ENCODE assay signal across 22 mouse cellular contexts in the genomic region with DNA sequence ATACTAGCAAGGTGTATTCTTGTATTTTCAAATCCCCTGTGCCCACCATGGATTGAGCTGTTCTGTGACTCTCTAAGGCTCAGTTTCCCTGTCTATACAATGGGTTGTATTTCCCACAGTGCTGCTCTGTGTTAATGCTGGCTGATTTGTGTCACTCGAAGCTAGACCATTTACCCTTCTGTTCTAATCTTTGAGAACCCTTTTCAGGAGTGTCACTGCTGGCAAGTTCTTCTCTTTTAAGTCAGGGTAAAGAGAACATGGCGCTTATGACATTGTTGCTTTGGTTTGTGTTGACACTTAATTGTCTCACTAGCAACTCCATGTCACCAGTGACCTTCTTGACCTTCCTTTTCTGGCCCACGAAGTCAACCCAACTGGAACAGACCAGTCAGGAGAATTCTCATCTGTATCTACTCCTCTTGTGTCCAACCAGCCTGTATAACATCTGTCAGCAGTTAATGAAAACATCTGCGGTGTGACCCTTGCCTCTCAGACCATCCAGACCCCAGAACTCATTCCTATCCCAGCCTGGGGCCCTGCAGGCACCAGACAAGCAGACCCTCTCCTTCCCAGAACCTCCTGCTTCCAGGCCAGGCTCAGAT. TPM values are rescaled to one million over a fixed set of nuclear protein-coding genes. Genes with fewer than 3 reads are reported as not detected.
DNase-seq lines count a peak whose midpoint lies in the region; ATAC-seq and TF ChIP-seq lines count a peak whose summit lies in the region.
"Had no signal": no experiment of that assay in that cellular context is flagged by ENCODE, and none has a peak within 500 bp of the region (broad histone marks: within the 10 kb centered on the region; RNA-seq: fewer than 3 reads in every experiment).

No protein-coding gene starts in this region.

- 51% methylated on average over 4 of the region's 4 CpGs for WGBS in heart, postnatal 0 days
- WGBS in embryonic facial prominence, embryonic 11.5 days, result 46% methylated on average over 4 of the region's 4 CpGs

- no peaks in the 10 kb centered on the region for H3K9me3 ChIP-seq in heart, postnatal 0 days (replicated peaks; ENCODE audit: control insufficient read depth, low read length)
- no peaks in the 10 kb centered on the region for H3K9me3 ChIP-seq in embryonic facial prominence, embryonic 11.5 days (replicated peaks; ENCODE audit: control insufficient read depth, low read length)
- H3K9me3 ChIP-seq: embryonic facial prominence, embryonic 15.5 days; kidney, embryonic 15.5 days; limb, embryonic 13.5 days; liver, embryonic 13.5 days; midbrain, embryonic 12.5 days had no signal

- H3K27ac ChIP-seq in heart, postnatal 0 days (ENCODE audit: low read depth), result no peak overlapping the region
- no peak overlapping the region for H3K27ac ChIP-seq in embryonic facial prominence, embryonic 11.5 days (replicated peaks; ENCODE audit: low read depth, low read length)
- H3K27ac ChIP-seq: embryonic facial prominence, embryonic 15.5 days; kidney, embryonic 15.5 days; limb, embryonic 13.5 days; liver, embryonic 13.5 days; midbrain, embryonic 12.5 days had no signal

- H3K4me3 ChIP-seq in heart, postnatal 0 days (ENCODE audit: low read depth, low read length), result no peak overlapping the region
- H3K4me3 ChIP-seq in embryonic facial prominence, embryonic 11.5 days (ENCODE audit: low read depth, low read length), result no peak overlapping the region
- H3K4me3 ChIP-seq: embryonic facial prominence, embryonic 15.5 days; kidney, embryonic 15.5 days; limb, embryonic 13.5 days; liver, embryonic 13.5 days; midbrain, embryonic 12.5 days had no signal

- no peak overlapping the region for H3K9ac ChIP-seq in heart, postnatal 0 days (replicated peaks; ENCODE audit: low read depth, low read length)
- no peak overlapping the region for H3K9ac ChIP-seq in embryonic facial prominence, embryonic 11.5 days (replicated peaks; ENCODE audit: low read length)
- H3K9ac ChIP-seq: embryonic facial prominence, embryonic 15.5 days; kidney, embryonic 15.5 days; limb, embryonic 13.5 days; liver, embryonic 13.5 days; midbrain, embryonic 12.5 days had no signal

- H3K4me2 ChIP-seq in heart, postnatal 0 days (ENCODE audit: low read depth, low read length), result no peak overlapping the region
- no peak overlapping the region for H3K4me2 ChIP-seq in embryonic facial prominence, embryonic 11.5 days (ENCODE audit: low read depth, low read length)
- H3K4me2 ChIP-seq: embryonic facial prominence, embryonic 15.5 days; kidney, embryonic 15.5 days; limb, embryonic 13.5 days; liver, embryonic 13.5 days; midbrain, embryonic 12.5 days had no signal

- TF ChIP-seq EP300 in heart, postnatal 0 days (IDR thresholded peaks at IDR 0.05; ENCODE audit: low read depth), result no peak

- H3K27me3 ChIP-seq in heart, postnatal 0 days (ENCODE audit: control insufficient read depth, insufficient read depth, low read length), result no peaks in the 10 kb centered on the region
- H3K27me3 ChIP-seq in embryonic facial prominence, embryonic 11.5 days (ENCODE audit: control insufficient read depth, insufficient read depth, low read length), result no peaks in the 10 kb centered on the region
- H3K27me3 ChIP-seq: kidney, embryonic 15.5 days; limb, embryonic 13.5 days; midbrain, embryonic 12.5 days had no signal

- H3K4me1 ChIP-seq in heart, postnatal 0 days (ENCODE audit: control insufficient read depth, insufficient read depth), result peaks cover 8% of the 10 kb centered on the region; the same call in 1 of the 2 replicates
- no peaks in the 10 kb centered on the region; the same call in 1 of the 2 replicates for H3K4me1 ChIP-seq in embryonic facial prominence, embryonic 11.5 days (ENCODE audit: control insufficient read depth, insufficient read depth, low read length)
- H3K4me1 ChIP-seq: embryonic facial prominence, embryonic 15.5 days; kidney, embryonic 15.5 days; limb, embryonic 13.5 days; liver, embryonic 13.5 days; midbrain, embryonic 12.5 days had no signal

- no peak for DNase-seq in heart, postnatal 0 days (ENCODE audit: low spot score)
- no peak for DNase-seq in heart, postnatal 4 days
- peak; percentile 47 for DNase-seq in embryo, embryonic 10.5 days (ENCODE audit: low spot score)
- DNase-seq in embryonic facial prominence, embryonic 11.5 days (ENCODE audit: low spot score), result peak; percentile 14
- DNase-seq in lung, postnatal 25 days (ENCODE audit: low spot score), result peak; percentile 50
- DNase-seq in ovary, adult 18-20 months (ENCODE audit: low spot score), result no peak
- DNase-seq: cerebellum, adult 8-10 months; liver, embryonic 13.5 days had no signal

- TF ChIP-seq CTCF in heart, postnatal 0 days (IDR thresholded peaks at IDR 0.05; ENCODE audit: low read depth), result no peak

- H3K36me3 ChIP-seq in heart, postnatal 0 days (replicated peaks; ENCODE audit: control insufficient read depth, insufficient read depth, low read length), result no peaks in the 10 kb centered on the region
- H3K36me3 ChIP-seq in embryonic facial prominence, embryonic 11.5 days (replicated peaks; ENCODE audit: control insufficient read depth, insufficient read depth, low read depth, low read length), result no peaks in the 10 kb centered on the region
- H3K36me3 ChIP-seq: embryonic facial prominence, embryonic 15.5 days; kidney, embryonic 15.5 days; limb, embryonic 13.5 days; liver, embryonic 13.5 days; midbrain, embryonic 12.5 days had no signal

- 0 out of 2 replicates have a peak, but pooled peaks have one; percentile 14 for ATAC-seq in heart, postnatal 0 days (ENCODE audit: insufficient read depth, low read depth)
- ATAC-seq in embryonic facial prominence, embryonic 11.5 days (replicated peaks; ENCODE audit: insufficient number of reproducible peaks, low FRiP score, low TSS enrichment, low read depth), result no peak
- no peak for ATAC-seq in activated CD4-positive, CD25-positive, alpha-beta regulatory T cell, adult 4 months
- ATAC-seq: hindbrain, embryonic 16.5 days; intestine, embryonic 16.5 days had no signal

RNA-seq across cellular contexts. Expression of a gene that starts 22.0 kb away (rescaled TPM):
- total RNA-seq in heart, postnatal 0 days (2014; rRNA removed; ENCODE audit: low replicate concordance), result 0.04 TPM in 2 replicates
- polyA plus RNA-seq in heart, postnatal 0 days (2015; fragmentation: Nextera tagmentation; extraction: Ambion mirVana), result 0.41 and 0.52 TPM in 2 replicates
- 1 to 10 TPM in 1 of 2 experiments, under 1 TPM in 1; 0.86 to 1.2 TPM for total RNA-seq in heart, postnatal 4 days (2021)
- 0.04 and 0.21 TPM in 2 replicates for polyA plus RNA-seq in embryonic facial prominence, embryonic 11.5 days (2014; fragmentation: Nextera tagmentation; extraction: Ambion mirVana)
- not detected for polyA plus RNA-seq in activated CD4-positive, CD25-positive, alpha-beta regulatory T cell, adult 4 months (2017; shearing (Covaris generic))
- polyA plus RNA-seq: C2C12 had no signal

RNA-seq across cellular contexts. Expression of a gene that starts 54.4 kb away (rescaled TPM):
- total RNA-seq in heart, postnatal 0 days (2014; rRNA removed; ENCODE audit: low replicate concordance), result not detected in 2 replicates
- not detected in 2 replicates for polyA plus RNA-seq in heart, postnatal 0 days (2015; fragmentation: Nextera tagmentation; extraction: Ambion mirVana)
- total RNA-seq in heart, postnatal 4 days (2021), result not detected
- not detected in 2 replicates for polyA plus RNA-seq in embryonic facial prominence, embryonic 11.5 days (2014; fragmentation: Nextera tagmentation; extraction: Ambion mirVana)
- polyA plus RNA-seq in activated CD4-positive, CD25-positive, alpha-beta regulatory T cell, adult 4 months (2017; shearing (Covaris generic)), result 1 to 10 TPM; 5.3 TPM
- total RNA-seq: adrenal gland, adult 2 months; gastrocnemius, adult 8-10 months; granulocyte monocyte progenitor cell, adult 5-6 weeks; heart, postnatal 14 days had no signal
- polyA plus RNA-seq: C2C12; intestine, embryonic 16.5 days; large intestine, adult 2 months; limb, embryonic 13.5 days; liver, embryonic 13.5 days; neural tube, embryonic 14.5 days had no signal

Comparison
In these comparisons a context has a peak if more than half of its experiments do, and no peak if none do; other contexts are left out.
1. DNase-seq: peak in embryo, embryonic 10.5 days (single experiment), embryonic facial prominence, embryonic 11.5 days (single experiment) and lung, postnatal 25 days (single experiment); none in heart, postnatal 0 days (single experiment), heart, postnatal 4 days (single experiment) and ovary, adult 18-20 months (single experiment).